Mouse (Mus musculus) testis, adult 2 months (tissue): ENCODE data around the gene Zbtb45. TPM values are rescaled to one million over a fixed set of nuclear protein-coding genes. Genes with fewer than 3 reads are reported as not detected.
A peak's percentile ranks its signal among the peaks of the same experiment; 100 is the strongest.

Experiments used
- H3K27ac ChIP-seq: fragments of 200-500 bp; 2 replicates; pipeline ENCODE4 v1.5.1; 2012; ENCODE audit warnings: low read depth, low read length; ENCODE audit not compliant: control insufficient read depth, insufficient read depth
- H3K27me3 ChIP-seq: fragments of 200-500 bp; 2 replicates; pipeline ENCODE4 v1.6.1; 2012; ENCODE audit warnings: mild to moderate bottlenecking, low read length, moderate library complexity; ENCODE audit not compliant: control insufficient read depth, insufficient read depth
- H3K36me3 ChIP-seq: fragments of 200-500 bp; 2 replicates; pipeline ENCODE4 v1.6.1; 2012; ENCODE audit warnings: mild to moderate bottlenecking, low read length; ENCODE audit not compliant: control insufficient read depth, insufficient read depth
- H3K4me1 ChIP-seq: fragments of 200-500 bp; 2 replicates; pipeline ENCODE4 v1.6.1; 2012; ENCODE audit warnings: low read length; ENCODE audit not compliant: control insufficient read depth, insufficient read depth
- H3K4me3 ChIP-seq: fragments of 200-500 bp; 2 replicates; pipeline ENCODE4 v1.5.1; 2012; ENCODE audit warnings: low read depth, mild to moderate bottlenecking, low read length, moderate library complexity, mixed read lengths; ENCODE audit not compliant: control insufficient read depth
- CTCF ChIP-seq: fragments of 200-500 bp; IDR thresholded peaks from 2 replicates; pipeline ENCODE4 v1.5.1; 2012; ENCODE audit warnings: low read depth, mild to moderate bottlenecking, inconsistent platforms, low read length, moderate library complexity; ENCODE audit not compliant: control insufficient read depth, insufficient read depth, insufficient replicate concordance
- POLR2A ChIP-seq: fragments of 200-500 bp; IDR thresholded peaks from 2 replicates; pipeline ENCODE4 v1.6.1; 2012; ENCODE audit warnings: low read depth, mild to moderate bottlenecking, inconsistent platforms, low read length, moderate library complexity; ENCODE audit not compliant: control insufficient read depth
- polyA plus RNA-seq: library from polyadenylated mRNA; depleted of rRNA; stranded (reverse); fragments of >200 nt; gene quantifications from 2 replicates; pipeline ENCODE4 v1.2.3, GENCODE M21; 2012

The Zbtb45 gene
- polyA plus RNA-seq, 1 experiment: 4.3 TPM

DNA sequence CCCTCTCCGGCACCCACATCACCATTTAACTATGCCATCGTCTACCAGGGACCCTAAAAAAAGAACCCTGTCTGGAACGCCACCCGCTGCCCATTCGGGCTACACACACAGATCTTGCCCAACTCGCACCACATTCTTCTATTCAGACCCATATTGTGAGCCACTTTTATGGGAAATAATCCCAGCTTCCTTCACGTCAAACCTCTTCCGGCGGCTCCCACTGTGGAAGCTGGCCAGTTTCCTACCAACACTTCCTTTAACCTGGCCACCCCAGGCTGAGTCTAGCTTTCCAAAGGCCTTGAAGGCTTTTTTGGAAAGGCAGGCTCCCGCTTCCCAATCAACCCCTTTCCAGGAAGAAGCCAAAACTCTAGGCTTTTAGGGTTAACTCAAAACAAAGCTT, 3.3 kb downstream of the Zbtb45 start:
- Histone ChIP-seq H3K27me3 (no peaks in the 10 kb centered on the region), H3K4me3 (no peak overlapping the region), H3K4me1 (peaks cover 11% of the 10 kb centered on the region), H3K36me3 (no peaks in the 10 kb centered on the region), H3K27ac (no peak overlapping the region)
- no peak for TF ChIP-seq POLR2A
- no peak for TF ChIP-seq CTCF

DNA sequence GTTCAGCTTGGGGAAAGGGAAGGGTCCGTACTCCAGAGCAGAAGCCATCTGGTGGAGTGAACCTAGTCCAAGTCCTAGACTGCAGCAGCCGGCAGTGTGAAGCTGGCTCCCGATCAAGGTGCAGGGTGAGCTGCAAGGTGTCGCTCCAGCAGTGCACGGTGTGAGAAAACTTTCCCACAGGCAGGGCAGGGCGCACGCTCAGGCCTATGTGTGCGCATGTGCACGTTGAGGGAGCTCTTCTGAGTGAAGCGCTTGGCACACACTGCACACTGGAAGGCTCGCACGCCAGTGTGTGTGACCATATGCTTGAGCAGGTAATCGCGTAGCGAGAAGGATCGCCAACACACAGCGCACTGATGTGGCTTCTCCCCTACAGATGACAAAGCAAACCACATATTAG, 3.8 kb downstream of the Zbtb45 start:
- no peak for TF ChIP-seq POLR2A
- no peak for TF ChIP-seq CTCF
- Histone ChIP-seq H3K27me3 (no peaks in the 10 kb centered on the region), H3K4me3 (no peak overlapping the region), H3K36me3 (no peaks in the 10 kb centered on the region), H3K27ac (no peak overlapping the region), H3K4me1 (peaks cover 11% of the 10 kb centered on the region)

DNA sequence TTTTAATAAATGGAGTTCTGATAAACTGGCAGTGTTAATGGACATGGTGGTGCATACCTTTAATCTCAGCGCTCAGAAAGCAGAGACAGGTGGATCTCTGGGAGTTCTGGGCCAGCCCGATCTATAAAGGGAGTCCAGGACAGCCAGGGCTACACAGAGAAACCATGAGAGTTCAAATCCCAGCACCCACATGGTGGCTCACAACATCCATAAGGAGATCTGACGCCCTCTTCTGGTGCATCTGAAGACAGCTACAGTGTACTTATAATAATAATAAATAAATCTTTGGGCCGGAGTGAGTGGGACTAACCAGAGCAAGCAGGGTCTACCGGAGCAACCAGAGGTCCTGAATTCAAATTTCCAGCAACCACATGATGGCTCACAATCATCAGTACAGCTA, 6.5 kb downstream of the Zbtb45 start:
- no peak overlapping the region for H3K27ac ChIP-seq
- no peaks in the 10 kb centered on the region for H3K27me3 ChIP-seq
- no peaks in the 10 kb centered on the region for H3K36me3 ChIP-seq
- no peak for TF ChIP-seq POLR2A
- no peak for TF ChIP-seq CTCF
- H3K4me3 ChIP-seq: no peak overlapping the region
- H3K4me1 ChIP-seq: peaks cover 6% of the 10 kb centered on the region

DNA sequence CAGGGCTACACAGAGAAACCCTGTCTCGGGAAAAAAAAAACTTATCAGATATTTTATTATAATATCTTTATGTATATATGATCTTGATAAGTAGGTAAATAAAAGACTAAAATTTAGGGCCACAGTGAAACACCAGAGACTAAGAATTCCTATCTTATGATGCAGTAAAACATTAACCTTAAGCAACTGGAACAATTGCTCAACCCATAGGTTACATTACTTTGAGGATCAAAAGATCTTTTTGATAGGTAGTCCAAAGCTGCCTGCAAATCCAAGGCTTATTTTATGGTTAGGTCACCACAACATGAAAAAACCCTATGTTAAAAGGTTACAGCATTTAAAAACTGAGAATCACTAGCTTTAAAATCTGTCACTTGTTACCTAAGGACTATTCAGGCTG, 8.2 kb downstream of the Zbtb45 start:
- H3K27me3 ChIP-seq: no peaks in the 10 kb centered on the region
- H3K4me3 ChIP-seq: no peak overlapping the region
- no peak overlapping the region for H3K27ac ChIP-seq
- no peaks in the 10 kb centered on the region; the same call in none of the 2 replicates for H3K4me1 ChIP-seq
- H3K36me3 ChIP-seq: no peaks in the 10 kb centered on the region
- TF ChIP-seq POLR2A (no peak), CTCF (no peak)

DNA sequence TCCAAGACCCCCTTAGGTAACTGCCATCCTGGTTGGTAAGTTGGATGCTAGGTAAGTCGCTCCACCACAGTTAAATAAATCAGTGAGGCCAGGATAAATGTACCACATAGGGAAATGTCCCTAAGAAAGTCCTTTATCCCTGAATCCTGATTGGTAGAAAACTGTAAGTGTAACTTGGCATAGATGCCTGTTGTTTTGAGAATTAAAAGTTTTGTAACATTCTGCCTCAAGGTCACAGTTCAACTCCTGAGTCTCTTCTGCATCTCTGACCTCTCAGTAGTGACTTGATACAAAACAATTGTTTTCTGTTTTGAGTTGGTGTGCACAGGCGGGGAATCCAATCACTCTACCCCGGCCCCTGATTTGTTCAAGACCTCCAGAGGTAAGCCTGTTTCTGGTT, 11.0 kb downstream of the Zbtb45 start, which contains the start of gene Trim28:
Trim28 (plus strand) TSS at position 264 of the 400 bp plus-strand sequence.
- peak within 1 kb of the TSS; percentile 61; the same call in 1 of the 2 replicates for H3K27ac ChIP-seq
- no peak within 1 kb of the TSS for H3K4me3 ChIP-seq
- no peaks in the 10 kb centered on the region for H3K36me3 ChIP-seq
- H3K27me3 ChIP-seq: no peaks in the 10 kb centered on the region
- TF ChIP-seq POLR2A: no peak
- TF ChIP-seq CTCF: no peak
- no peaks in the 10 kb centered on the region; the same call in none of the 2 replicates for H3K4me1 ChIP-seq

DNA sequence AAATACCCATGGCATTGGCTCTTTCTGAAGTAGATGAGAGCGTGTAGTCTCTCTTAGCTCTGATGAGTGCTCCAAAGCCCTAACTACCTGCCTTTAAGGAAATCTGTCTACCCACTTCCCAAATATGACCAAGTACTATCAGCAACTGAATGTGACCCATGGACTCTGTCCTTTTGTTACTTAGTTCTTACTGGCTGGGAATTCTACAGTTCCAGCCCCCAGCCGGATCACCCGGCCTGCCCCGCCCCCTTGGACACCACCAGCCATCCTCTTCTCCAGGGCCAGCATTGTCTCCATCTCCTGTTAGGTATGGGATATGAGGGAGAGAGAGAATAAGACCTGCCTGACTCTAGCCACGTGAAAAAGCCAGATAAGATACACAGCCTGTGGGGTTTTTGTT, 11.8 kb downstream of the Zbtb45 start, which contains the start of gene Slc27a5:
Slc27a5 (minus strand) TSS at position 140 of the 400 bp plus-strand sequence.
- Histone ChIP-seq H3K4me1 (no peaks in the 10 kb centered on the region; the same call in none of the 2 replicates), H3K27me3 (no peaks in the 10 kb centered on the region)
- no peak for TF ChIP-seq CTCF
- TF ChIP-seq POLR2A: no peak

DNA sequence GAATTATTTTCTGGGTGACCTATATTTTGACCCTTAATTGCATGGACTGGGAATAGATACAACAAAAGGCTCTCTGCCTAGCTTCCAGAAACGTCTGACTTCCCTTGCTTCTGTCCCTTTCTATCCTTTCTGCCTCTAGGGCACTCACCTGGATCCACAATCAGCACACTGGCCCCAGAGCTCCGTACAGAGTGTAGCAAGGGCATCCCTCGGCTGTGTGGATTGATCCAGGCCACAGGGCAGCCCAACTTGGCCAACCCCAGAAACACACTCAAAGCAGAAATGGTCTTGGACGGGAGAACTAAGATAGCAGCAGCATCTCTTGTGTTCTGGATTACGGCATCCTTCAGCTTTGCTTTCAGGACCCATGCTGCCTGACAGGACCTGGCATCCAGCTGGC, 12.6 kb downstream of the Zbtb45 start:
- Histone ChIP-seq H3K4me3 (no peak overlapping the region; the same call in none of the 2 replicates), H3K27me3 (no peaks in the 10 kb centered on the region), H3K27ac (no peak overlapping the region), H3K36me3 (no peaks in the 10 kb centered on the region), H3K4me1 (no peaks in the 10 kb centered on the region; the same call in none of the 2 replicates)
- TF ChIP-seq POLR2A: no peak
- no peak for TF ChIP-seq CTCF

More for the DNA sequence above, 11.8 kb downstream of the Zbtb45 start, which contains the start of gene Slc27a5:
- Histone ChIP-seq H3K36me3 (no peaks in the 10 kb centered on the region), H3K4me3 (no peak within 1 kb of the TSS; the same call in none of the 2 replicates), H3K27ac (peak within 1 kb of the TSS; percentile 61; the same call in 1 of the 2 replicates)
